8 mouse cellular contexts compared by ENCODE assay signal in genomic region chr12:65037546-65037937, GRCm38 (mm10). TPM values are rescaled to one million over a fixed set of nuclear protein-coding genes. Genes with fewer than 3 reads are reported as not detected.
DNase-seq lines count a peak whose midpoint lies in the region; ATAC-seq lines count a peak whose summit lies in the region.

No protein-coding gene starts in this region.

- H3K9ac ChIP-seq in embryonic facial prominence, embryonic 12.5 days: no peak overlapping the region
- H3K9ac ChIP-seq in midbrain, embryonic 12.5 days (replicated peaks): 0 out of 2 replicates have a peak overlapping the region, but pooled peaks have one; percentile 84

- H3K4me1 ChIP-seq in embryonic facial prominence, embryonic 12.5 days: peaks cover 14% of the 10 kb centered on the region; the same call in 1 of the 2 replicates
- H3K4me1 ChIP-seq in midbrain, embryonic 12.5 days: peaks cover 17% of the 10 kb centered on the region

- no peak overlapping the region for H3K27ac ChIP-seq in embryonic facial prominence, embryonic 12.5 days
- no peak overlapping the region for H3K27ac ChIP-seq in midbrain, embryonic 12.5 days (replicated peaks)

- peak overlapping the region; percentile 60 for H3K4me2 ChIP-seq in embryonic facial prominence, embryonic 12.5 days (replicated peaks)
- H3K4me2 ChIP-seq in midbrain, embryonic 12.5 days (replicated peaks): peak overlapping the region; percentile 57

- 46% methylated on average over 4 of the region's 4 CpGs for whole genome bisulfite sequencing in embryonic facial prominence, embryonic 12.5 days
- WGBS in midbrain, embryonic 12.5 days: 57% methylated on average over 4 of the region's 4 CpGs

- H3K27me3 ChIP-seq in embryonic facial prominence, embryonic 12.5 days: no peaks in the 10 kb centered on the region
- H3K27me3 ChIP-seq in midbrain, embryonic 12.5 days: no peaks in the 10 kb centered on the region

- no peaks in the 10 kb centered on the region for H3K9me3 ChIP-seq in embryonic facial prominence, embryonic 12.5 days
- H3K9me3 ChIP-seq in midbrain, embryonic 12.5 days: no peaks in the 10 kb centered on the region

- H3K4me3 ChIP-seq in embryonic facial prominence, embryonic 12.5 days: peak overlapping the region; percentile 93
- H3K4me3 ChIP-seq in midbrain, embryonic 12.5 days: peak overlapping the region; percentile 86

- peaks cover 2% of the 10 kb centered on the region for H3K36me3 ChIP-seq in embryonic facial prominence, embryonic 12.5 days
- H3K36me3 ChIP-seq in midbrain, embryonic 12.5 days: 0 out of 2 replicates have a peak, but pooled peaks cover 2% of the 10 kb centered on the region

- no peak for ATAC-seq in embryonic facial prominence, embryonic 12.5 days (ENCODE audit: insufficient number of reproducible peaks, insufficient read depth, low FRiP score, low TSS enrichment)
- ATAC-seq in midbrain, embryonic 12.5 days (ENCODE audit: low FRiP score, low read depth): no peak

- DNase-seq in urinary bladder, postnatal 14 days (ENCODE audit: low spot score): peak; percentile 9
- DNase-seq in urinary bladder, postnatal 10 days (ENCODE audit: low spot score): no peak
- peak; percentile 47 for DNase-seq in induced T-regulatory cell, adult 2 months (ENCODE audit: low read depth)
- DNase-seq in ovary, postnatal 36 days (ENCODE audit: low spot score): no peak
- no peak for DNase-seq in right cerebral cortex, postnatal 4 days
- DNase-seq in cerebellum, adult 8-10 months: no peak

RNA-seq across cellular contexts. Expression of gene Prpf39, which starts 1.4 kb away (rescaled TPM):
- 77.0 and 84.7 TPM in 2 replicates for polyA plus RNA-seq in embryonic facial prominence, embryonic 12.5 days (2016; fragmentation: Nextera tagmentation; extraction: Ambion mirVana)
- polyA plus RNA-seq in midbrain, embryonic 12.5 days (2016; fragmentation: Nextera tagmentation; extraction: Ambion mirVana): 66.9 and 68.1 TPM in 2 replicates

RNA-seq across cellular contexts. Expression of gene Fkbp3, which starts 36.3 kb away (rescaled TPM):
- polyA plus RNA-seq in embryonic facial prominence, embryonic 12.5 days (2016; fragmentation: Nextera tagmentation; extraction: Ambion mirVana): 505 and 538 TPM in 2 replicates
- polyA plus RNA-seq in midbrain, embryonic 12.5 days (2016; fragmentation: Nextera tagmentation; extraction: Ambion mirVana): 619 and 629 TPM in 2 replicates

RNA-seq across cellular contexts. Expression of gene Fancm, which starts 37.9 kb away (rescaled TPM):
- polyA plus RNA-seq in embryonic facial prominence, embryonic 12.5 days (2016; fragmentation: Nextera tagmentation; extraction: Ambion mirVana): 14.2 and 16.5 TPM in 2 replicates
- 14.3 and 15.9 TPM in 2 replicates for polyA plus RNA-seq in midbrain, embryonic 12.5 days (2016; fragmentation: Nextera tagmentation; extraction: Ambion mirVana)

Comparison
In these comparisons a context has a peak if more than half of its experiments do, and no peak if none do; other contexts are left out.
1. DNase-seq: peak in urinary bladder, postnatal 14 days (single experiment) and induced T-regulatory cell, adult 2 months (single experiment); none in urinary bladder, postnatal 10 days (single experiment), ovary, postnatal 36 days (single experiment), right cerebral cortex, postnatal 4 days (single experiment) and cerebellum, adult 8-10 months (single experiment).